Mouse (Mus musculus) heart, adult 2 months (tissue): ENCODE results near the gene Slit3.

Source experiments
- CTCF ChIP-seq: fragments of 200-600 bp; IDR thresholded peaks from 2 replicates; pipeline ENCODE4 v1.8.1; 2022; ENCODE audit warnings: antibody characterized with exemption, mild to moderate bottlenecking, moderate library complexity
- EP300 ChIP-seq: fragments of 200-500 bp; IDR thresholded peaks from 2 replicates; pipeline ENCODE4 v1.6.1; 2011; ENCODE audit warnings: low read depth, low read length, control low read depth; ENCODE audit not compliant: insufficient read depth
- POLR2A ChIP-seq: fragments of 200-500 bp; IDR thresholded peaks from 2 replicates; pipeline ENCODE4 v1.6.1; 2011; ENCODE audit warnings: mild to moderate bottlenecking, low read depth, low read length, control low read depth; ENCODE audit not compliant: insufficient read depth

DNA sequence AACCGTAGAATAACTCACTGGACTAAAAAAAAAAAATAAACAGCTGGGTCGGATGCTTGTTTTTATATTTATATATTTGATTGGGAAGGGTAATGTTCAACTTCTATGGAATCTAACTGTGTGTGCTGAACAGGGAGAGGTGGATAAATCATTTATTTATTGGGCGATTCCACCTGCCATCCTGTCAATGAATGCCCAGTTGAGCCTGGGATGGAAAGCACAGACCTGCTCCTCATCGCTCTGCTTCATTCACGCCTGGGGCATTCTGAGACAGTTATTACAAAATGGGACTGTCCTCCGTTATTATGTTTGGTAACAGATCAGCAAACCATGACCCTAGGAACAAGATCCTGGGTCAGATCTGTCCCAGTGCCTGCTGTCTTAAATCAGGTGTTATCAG lies 328.2 kb downstream of the Slit3 start:
- no peak for TF ChIP-seq CTCF
- no peak for TF ChIP-seq POLR2A
- no peak for TF ChIP-seq EP300
